Mouse (Mus musculus) forebrain, embryonic 11.5 days (tissue): ENCODE results near the gene Ahctf1. TPM values are rescaled to one million over a fixed set of nuclear protein-coding genes. Genes with fewer than 3 reads are reported as not detected.

Source experiments
- ATAC-seq: fragments of 200-750 bp; cut with Nextera tagmentation; replicated peaks from 2 replicates; pipeline ENCODE4 v1.8.0; 2017; ENCODE audit warnings: moderate TSS enrichment; ENCODE audit not compliant: low FRiP score
- DNase-seq: peaks from one replicate; pipeline ENCODE4 v3.0.0-alpha.2; 2017; ENCODE audit warnings: low spot score
- H3K27ac ChIP-seq: fragments of 300-500 bp; sonication (generic); 2 replicates; pipeline ENCODE4 v1.5.1; 2014; ENCODE audit warnings: low read depth, low read length
- H3K27me3 ChIP-seq: fragments of 300-500 bp; sonication (generic); 2 replicates; pipeline ENCODE4 v1.6.1; 2014; ENCODE audit warnings: mild to moderate bottlenecking, low read length, mixed read lengths; ENCODE audit not compliant: control insufficient read depth, insufficient read depth
- H3K36me3 ChIP-seq: fragments of 300-500 bp; sonication (generic); 2 replicates; pipeline ENCODE4 v1.6.1; 2014; ENCODE audit warnings: mild to moderate bottlenecking, low read length, moderate library complexity, mixed read lengths; ENCODE audit not compliant: control insufficient read depth, insufficient read depth
- H3K4me1 ChIP-seq: fragments of 300-500 bp; sonication (generic); replicated peaks from 2 replicates; pipeline ENCODE4 v1.6.1; 2014; ENCODE audit warnings: low read length, mixed read lengths; ENCODE audit not compliant: control insufficient read depth, insufficient read depth
- H3K4me2 ChIP-seq: fragments of 300-500 bp; sonication (generic); 2 replicates; pipeline ENCODE4 v1.6.1; 2014; ENCODE audit warnings: low read depth, mild to moderate bottlenecking, low read length, moderate library complexity, mixed read lengths; ENCODE audit not compliant: severe bottlenecking
- H3K4me3 ChIP-seq: fragments of 300-500 bp; sonication (generic); 2 replicates; pipeline ENCODE4 v1.5.1; 2014; ENCODE audit warnings: low read depth, low read length
- H3K9ac ChIP-seq: fragments of 300-500 bp; sonication (generic); 2 replicates; pipeline ENCODE4 v1.6.1; 2014; ENCODE audit warnings: low read length
- H3K9me3 ChIP-seq: fragments of 300-500 bp; sonication (generic); 2 replicates; pipeline ENCODE4 v1.6.1; 2016; ENCODE audit warnings: low read length, mixed read lengths; ENCODE audit not compliant: control insufficient read depth
- WGBS: fragments of 180-500 bp; shearing (Covaris S2); extraction: QIAGEN DNeasy Blood & Tissue Kit; methylation state at CpG from one replicate; pipeline ENCODE4 v1.1.7; 2014; 5-methylcytosine and 5-hydroxymethylcytosine counted together
- polyA plus RNA-seq: library from polyadenylated mRNA; unstranded; fragments of >200 nt; fragmentation: Nextera tagmentation; extraction: Ambion mirVana; gene quantifications from 2 replicates; pipeline ENCODE4 v1.2.1, GENCODE M21; 2014

Ahctf1 gene
- 40.2 and 44.0 TPM in 2 replicates for polyA plus RNA-seq

GRCm38 (mm10) chr1:179803513-179804139, at the start of gene Ahctf1:
Gene Ahctf1, minus strand, starts transcription at chr1:179803680.
- Histone ChIP-seq H3K36me3 (no peaks in the 10 kb centered on the region), H3K4me3 (peak within 1 kb of the TSS; percentile 96), H3K9me3 (no peaks in the 10 kb centered on the region), H3K4me2 (peak within 1 kb of the TSS; percentile 66), H3K27ac (peak within 1 kb of the TSS; percentile 97), H3K9ac (peak within 1 kb of the TSS; percentile 97), H3K4me1 (peaks cover 8% of the 10 kb centered on the region; the same call in 1 of the 2 replicates), H3K27me3 (no peaks in the 10 kb centered on the region)
- ATAC-seq (peak; percentile 99), DNase-seq (peak; percentile 98)
- WGBS, result under 1% methylated on average over 54 of the region's 56 CpGs

- H3K27me3 ChIP-seq, result no peaks in the 10 kb centered on the region
- H3K9me3 ChIP-seq, result no peaks in the 10 kb centered on the region
- H3K36me3 ChIP-seq, result no peaks in the 10 kb centered on the region
- peak overlapping the region; percentile 77 for H3K9ac ChIP-seq
- ATAC-seq (peak; percentile 58), DNase-seq (peak; percentile 93)
- no peaks in the 10 kb centered on the region; the same call in 1 of the 2 replicates for H3K4me1 ChIP-seq
- H3K27ac ChIP-seq, result no peak overlapping the region
- peak overlapping the region; percentile 33 for H3K4me3 ChIP-seq
- H3K4me2 ChIP-seq, result peak overlapping the region; percentile 72
- 3% methylated on average over 20 of the region's 20 CpGs for WGBS
Measured at GRCm38 (mm10) chr1:179847759-179848389, 44.4 kb upstream of the Ahctf1 start.

GRCm38 (mm10) chr1:179847173-179847572, 43.7 kb upstream of the Ahctf1 start:
- WGBS, result 60% methylated on average over 7 of the region's 7 CpGs
- no peak for ATAC-seq

GRCm38 (mm10) chr1:179845832-179846499, 42.5 kb upstream of the Ahctf1 start:
- Histone ChIP-seq H3K36me3 (no peaks in the 10 kb centered on the region), H3K4me3 (no peak overlapping the region), H3K27me3 (no peaks in the 10 kb centered on the region), H3K4me2 (no peak overlapping the region), H3K27ac (no peak overlapping the region), H3K9ac (no peak overlapping the region), H3K9me3 (no peaks in the 10 kb centered on the region), H3K4me1 (no peaks in the 10 kb centered on the region; the same call in 1 of the 2 replicates)
- ATAC-seq, result no peak
- no peak for DNase-seq
- 86% methylated on average over 16 of the region's 16 CpGs for whole genome bisulfite sequencing

More at GRCm38 (mm10) chr1:179847173-179847572, 43.7 kb upstream of the Ahctf1 start:
- H3K9ac ChIP-seq, result no peak overlapping the region
- H3K4me1 ChIP-seq, result no peaks in the 10 kb centered on the region; the same call in 1 of the 2 replicates
- DNase-seq, result no peak
- no peaks in the 10 kb centered on the region for H3K9me3 ChIP-seq
- no peak overlapping the region for H3K27ac ChIP-seq
- H3K27me3 ChIP-seq, result no peaks in the 10 kb centered on the region
- no peak overlapping the region for H3K4me2 ChIP-seq
- no peaks in the 10 kb centered on the region for H3K36me3 ChIP-seq
- no peak overlapping the region for H3K4me3 ChIP-seq

- Histone ChIP-seq H3K27me3 (no peaks in the 10 kb centered on the region), H3K27ac (no peak overlapping the region), H3K9ac (no peak overlapping the region), H3K36me3 (no peaks in the 10 kb centered on the region), H3K4me3 (no peak overlapping the region), H3K4me1 (no peaks in the 10 kb centered on the region; the same call in 1 of the 2 replicates), H3K4me2 (no peak overlapping the region), H3K9me3 (no peaks in the 10 kb centered on the region)
- WGBS, result 16% methylated on average over 5 of the region's 5 CpGs
- ATAC-seq, result peak; percentile 69; the same call in 1 of the 2 replicates
- peak; percentile 72 for DNase-seq
Measured at GRCm38 (mm10) chr1:179844894-179845293, 41.4 kb upstream of the Ahctf1 start.

- Histone ChIP-seq H3K9ac (no peak overlapping the region), H3K4me2 (no peak overlapping the region), H3K9me3 (no peaks in the 10 kb centered on the region), H3K4me1 (no peaks in the 10 kb centered on the region; the same call in 1 of the 2 replicates), H3K4me3 (no peak overlapping the region), H3K36me3 (no peaks in the 10 kb centered on the region), H3K27ac (no peak overlapping the region), H3K27me3 (no peaks in the 10 kb centered on the region)
- WGBS, result 37% methylated on average over 3 of the region's 3 CpGs
- ATAC-seq (no peak), DNase-seq (no peak)
Measured at GRCm38 (mm10) chr1:179843981-179844380, 40.5 kb upstream of the Ahctf1 start.

- H3K4me1 ChIP-seq, result no peaks in the 10 kb centered on the region
- no peak overlapping the region for H3K9ac ChIP-seq
- no peaks in the 10 kb centered on the region for H3K27me3 ChIP-seq
- H3K4me3 ChIP-seq, result no peak overlapping the region
- no peak overlapping the region for H3K4me2 ChIP-seq
- no peak overlapping the region for H3K27ac ChIP-seq
- DNase-seq (no peak), ATAC-seq (no peak)
- no peaks in the 10 kb centered on the region for H3K9me3 ChIP-seq
- 84% methylated on average over 7 of the region's 7 CpGs for WGBS
- no peaks in the 10 kb centered on the region for H3K36me3 ChIP-seq
Measured at GRCm38 (mm10) chr1:179842568-179842967, 39.1 kb upstream of the Ahctf1 start.

GRCm38 (mm10) chr1:179836426-179837404, 33.2 kb upstream of the Ahctf1 start:
- no peak overlapping the region for H3K4me3 ChIP-seq
- no peaks in the 10 kb centered on the region for H3K36me3 ChIP-seq
- no peaks in the 10 kb centered on the region for H3K27me3 ChIP-seq
- WGBS, result 90% methylated on average over 7 of the region's 7 CpGs
- no peaks in the 10 kb centered on the region for H3K9me3 ChIP-seq
- H3K4me1 ChIP-seq, result no peaks in the 10 kb centered on the region
- H3K9ac ChIP-seq, result no peak overlapping the region
- no peak for ATAC-seq
- H3K27ac ChIP-seq, result no peak overlapping the region
- no peak for DNase-seq
- H3K4me2 ChIP-seq, result no peak overlapping the region
